ENCODE assay signal across 24 mouse cellular contexts in the genomic region with DNA sequence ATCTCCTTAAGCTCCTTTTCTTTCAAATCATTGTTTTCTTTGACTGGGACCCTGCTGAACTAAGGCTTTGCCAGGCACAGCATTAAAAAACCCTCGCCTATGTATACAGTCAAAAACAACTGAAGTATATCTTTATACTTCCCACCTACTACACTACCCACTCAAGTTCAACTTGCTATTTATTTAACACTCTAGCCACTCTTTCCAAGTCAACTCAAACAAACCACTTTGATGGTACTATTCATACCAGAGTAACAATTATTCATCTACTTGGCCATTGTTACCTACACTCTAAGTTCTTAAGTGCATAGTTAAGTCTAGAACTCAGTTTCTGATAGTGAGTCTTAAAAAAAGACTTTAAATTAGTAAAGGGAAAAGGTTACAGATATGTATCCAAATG. TPM values are rescaled to one million over a fixed set of nuclear protein-coding genes. Genes with fewer than 3 reads are reported as not detected.
DNase-seq lines count a peak whose midpoint lies in the region; ATAC-seq and TF ChIP-seq lines count a peak whose summit lies in the region.
"Had no signal": no experiment of that assay in that cellular context is flagged by ENCODE, and none has a peak within 500 bp of the region (broad histone marks: within the 10 kb centered on the region; RNA-seq: fewer than 3 reads in every experiment).

No protein-coding gene starts in this region.

- ATAC-seq in liver, embryonic 13.5 days (ENCODE audit: low read depth): no peak
- ATAC-seq in liver, embryonic 15.5 days (ENCODE audit: insufficient read depth): no peak
- ATAC-seq in liver, postnatal 0 days: no peak
- ATAC-seq in lung, postnatal 0 days: peak; percentile 80
- ATAC-seq: activated CD4-positive, CD25-positive, alpha-beta regulatory T cell, adult 4 months; CD4-positive, CD25-positive, alpha-beta regulatory T cell, adult 4 months; forebrain, embryonic 13.5 days; forebrain, embryonic 15.5 days; Patski had no signal

- no peak for TF ChIP-seq EP300 in liver, postnatal 0 days (IDR thresholded peaks at IDR 0.05; ENCODE audit: low read depth)
- TF ChIP-seq EP300 in lung, postnatal 0 days (IDR thresholded peaks at IDR 0.05): peak; percentile 99

- 0 out of 2 replicates have a peak overlapping the region, but pooled peaks have one; percentile 2 for H3K4me2 ChIP-seq in liver, embryonic 13.5 days
- H3K4me2 ChIP-seq in liver, embryonic 15.5 days: 0 out of 2 replicates have a peak overlapping the region, but pooled peaks have one; percentile 1
- no peak overlapping the region for H3K4me2 ChIP-seq in liver, postnatal 0 days (ENCODE audit: low read depth, low read length)
- 0 out of 2 replicates have a peak overlapping the region, but pooled peaks have one; percentile 5 for H3K4me2 ChIP-seq in lung, postnatal 0 days (replicated peaks; ENCODE audit: low read depth, low read length)
- H3K4me2 ChIP-seq: embryonic facial prominence, embryonic 12.5 days; forebrain, embryonic 13.5 days; forebrain, embryonic 15.5 days had no signal

- no peak for DNase-seq in liver, embryonic 13.5 days
- no peak for DNase-seq in liver
- no peak for DNase-seq in liver, postnatal 0 days
- peak; percentile 85 for DNase-seq in lung, postnatal 0 days (ENCODE audit: low spot score)
- no peak for DNase-seq in lung, postnatal 10 days
- DNase-seq: adrenal gland, adult 8-10 months; adrenal gland, postnatal 14 days; adrenal gland, postnatal 36 days; B cell, adult 2 months; cerebellum, adult 11-12 months; cerebellum, adult 2 months; cerebellum, adult 9-10 months; cerebellum, postnatal 10 days; cerebellum, postnatal 25 days had no signal

- H3K27ac ChIP-seq in liver, embryonic 13.5 days: no peak overlapping the region; the same call in 1 of the 2 replicates
- H3K27ac ChIP-seq in liver, embryonic 15.5 days (replicated peaks): no peak overlapping the region
- no peak overlapping the region for H3K27ac ChIP-seq in liver, postnatal 0 days (ENCODE audit: low read depth)
- H3K27ac ChIP-seq in lung, postnatal 0 days (ENCODE audit: low read length): peak overlapping the region; percentile 68
- H3K27ac ChIP-seq: embryonic facial prominence, embryonic 10.5 days; embryonic facial prominence, embryonic 12.5 days; forebrain, embryonic 13.5 days; forebrain, embryonic 15.5 days had no signal

- no peak overlapping the region for H3K9ac ChIP-seq in liver, embryonic 13.5 days
- H3K9ac ChIP-seq in liver, embryonic 15.5 days: no peak overlapping the region
- no peak overlapping the region for H3K9ac ChIP-seq in liver, postnatal 0 days (replicated peaks)
- H3K9ac ChIP-seq in lung, postnatal 0 days (replicated peaks; ENCODE audit: low read depth): no peak overlapping the region
- H3K9ac ChIP-seq: embryonic facial prominence, embryonic 12.5 days; forebrain, embryonic 13.5 days; forebrain, embryonic 15.5 days had no signal

- H3K4me1 ChIP-seq in liver, embryonic 13.5 days (replicated peaks): peaks cover 63% of the 10 kb centered on the region
- H3K4me1 ChIP-seq in liver, embryonic 15.5 days (replicated peaks): peaks cover 46% of the 10 kb centered on the region
- peaks cover 18% of the 10 kb centered on the region for H3K4me1 ChIP-seq in liver, postnatal 0 days (ENCODE audit: insufficient read depth)
- H3K4me1 ChIP-seq in lung, postnatal 0 days (ENCODE audit: insufficient read depth, low read depth, low read length): peaks cover 14% of the 10 kb centered on the region; the same call in 1 of the 2 replicates

- no peaks in the 10 kb centered on the region for H3K9me3 ChIP-seq in liver, embryonic 13.5 days (replicated peaks)
- no peaks in the 10 kb centered on the region for H3K9me3 ChIP-seq in liver, embryonic 15.5 days (replicated peaks)
- H3K9me3 ChIP-seq in liver, postnatal 0 days (ENCODE audit: low read length): no peaks in the 10 kb centered on the region
- no peaks in the 10 kb centered on the region for H3K9me3 ChIP-seq in lung, postnatal 0 days (ENCODE audit: low read length)
- H3K9me3 ChIP-seq: embryonic facial prominence, embryonic 10.5 days; embryonic facial prominence, embryonic 12.5 days; forebrain, embryonic 13.5 days; forebrain, embryonic 15.5 days; G1E had no signal

- H3K36me3 ChIP-seq in liver, embryonic 13.5 days: no peaks in the 10 kb centered on the region
- H3K36me3 ChIP-seq in liver, embryonic 15.5 days (replicated peaks): 0 out of 2 replicates have a peak, but pooled peaks cover 2% of the 10 kb centered on the region
- H3K36me3 ChIP-seq in liver, postnatal 0 days (replicated peaks; ENCODE audit: insufficient read depth, low read length): no peaks in the 10 kb centered on the region
- H3K36me3 ChIP-seq in lung, postnatal 0 days (ENCODE audit: insufficient read depth, low read length): no peaks in the 10 kb centered on the region
- H3K36me3 ChIP-seq: embryonic facial prominence, embryonic 12.5 days; forebrain, embryonic 15.5 days had no signal

- H3K27me3 ChIP-seq in liver, embryonic 13.5 days: 0 out of 2 replicates have a peak, but pooled peaks cover 3% of the 10 kb centered on the region
- H3K27me3 ChIP-seq in liver, embryonic 15.5 days: no peaks in the 10 kb centered on the region
- H3K27me3 ChIP-seq in liver, postnatal 0 days (ENCODE audit: insufficient read depth, low read length): no peaks in the 10 kb centered on the region
- H3K27me3 ChIP-seq in lung, postnatal 0 days (replicated peaks; ENCODE audit: insufficient read depth, low read length): no peaks in the 10 kb centered on the region
- H3K27me3 ChIP-seq: CH12.LX; forebrain, embryonic 15.5 days had no signal

- no peak for TF ChIP-seq CTCF in liver, postnatal 0 days (IDR thresholded peaks at IDR 0.05; ENCODE audit: low read depth)
- no peak for TF ChIP-seq CTCF in lung, postnatal 0 days (IDR thresholded peaks at IDR 0.05)

- WGBS in liver, embryonic 13.5 days (ENCODE audit: insufficient replicate concordance): 66% methylated on average over 1 of the region's 1 CpGs
- 60% methylated on average over 1 of the region's 1 CpGs for WGBS in liver, embryonic 15.5 days (ENCODE audit: insufficient replicate concordance)
- 71% methylated on average over 1 of the region's 1 CpGs for WGBS in liver, postnatal 0 days (ENCODE audit: insufficient replicate concordance)
- WGBS in lung, postnatal 0 days: 47% methylated on average over 1 of the region's 1 CpGs

- H3K4me3 ChIP-seq in liver, embryonic 13.5 days (replicated peaks): no peak overlapping the region
- no peak overlapping the region for H3K4me3 ChIP-seq in liver, embryonic 15.5 days (replicated peaks)
- no peak overlapping the region for H3K4me3 ChIP-seq in liver, postnatal 0 days (ENCODE audit: low read depth, low read length)
- H3K4me3 ChIP-seq in lung, postnatal 0 days (ENCODE audit: low read depth, low read length): no peak overlapping the region
- H3K4me3 ChIP-seq: embryonic facial prominence, embryonic 10.5 days; embryonic facial prominence, embryonic 12.5 days; forebrain, embryonic 13.5 days; forebrain, embryonic 15.5 days had no signal

RNA-seq across cellular contexts. Expression of a gene that starts 3.1 kb away (rescaled TPM):
- 7.1 and 9.5 TPM in 2 replicates for polyA plus RNA-seq in liver, embryonic 13.5 days (2015; fragmentation: Nextera tagmentation; extraction: Ambion mirVana)
- 6.4 and 7.3 TPM in 2 replicates for polyA plus RNA-seq in liver, embryonic 15.5 days (2015; fragmentation: Nextera tagmentation; extraction: Ambion mirVana)
- polyA plus RNA-seq in liver, postnatal 0 days (2015; fragmentation: Nextera tagmentation; extraction: Ambion mirVana): 4.6 and 5.6 TPM in 2 replicates
- 17.1 and 18.4 TPM in 2 replicates for polyA plus RNA-seq in lung, postnatal 0 days (2015; fragmentation: Nextera tagmentation; extraction: Ambion mirVana)
